Mouse (Mus musculus): ENCODE data around the gene Chd4.
A peak's percentile ranks its signal among the peaks of the same experiment; 100 is the strongest.
"Not testable (repeated sequence)": the region's sequence is repeated elsewhere in the genome, so short reads cannot be mapped to it uniquely, and the experiment has no call there.

The Chd4 gene

DNA sequence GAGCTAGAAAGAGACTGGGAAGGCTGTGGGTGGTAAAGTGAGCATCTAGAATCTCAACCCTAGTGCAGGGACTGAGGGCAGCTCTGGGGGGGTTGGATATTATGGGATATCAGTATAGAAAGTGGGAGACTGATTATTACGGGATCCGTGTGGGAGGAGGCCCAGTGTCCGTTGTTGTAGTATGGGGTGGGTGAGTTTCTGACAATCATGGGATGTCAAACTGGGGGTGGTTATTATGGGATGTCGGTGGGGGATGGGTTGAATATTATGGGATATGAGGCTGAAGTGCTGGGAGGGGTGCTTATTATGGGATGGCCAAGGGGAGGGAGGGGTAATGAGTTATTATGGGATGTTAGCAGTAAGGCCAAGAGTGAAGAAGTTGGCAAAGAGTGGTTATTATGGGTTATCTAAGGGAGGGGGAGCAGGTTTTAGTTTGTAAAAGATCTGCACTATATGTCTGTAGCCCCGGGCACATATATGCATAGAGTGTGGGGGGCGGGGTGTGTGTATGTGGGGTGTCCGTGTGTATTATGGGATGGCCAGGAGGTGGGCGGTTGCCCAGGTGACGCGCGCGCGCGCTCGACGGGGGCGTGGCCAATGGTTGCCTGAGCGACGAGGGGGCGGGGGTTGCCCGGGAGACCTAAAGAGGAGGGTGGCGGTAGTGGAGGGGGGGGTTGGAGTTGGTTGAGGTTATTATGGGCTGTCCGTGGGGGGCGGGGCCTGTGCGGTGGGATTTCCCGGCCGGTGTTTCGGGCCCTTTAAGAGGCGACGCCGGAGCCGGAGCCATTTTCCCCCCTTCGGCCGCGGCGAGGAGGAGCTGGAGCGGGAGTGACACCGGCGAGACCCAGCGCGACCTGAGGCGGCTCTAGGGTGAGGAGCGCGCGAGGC, at the start of gene Chd4:
TSS of gene Chd4 (plus strand) at position 591 of the 888 bp plus-strand sequence.
- DNase-seq, result peak; percentile 97

DNA sequence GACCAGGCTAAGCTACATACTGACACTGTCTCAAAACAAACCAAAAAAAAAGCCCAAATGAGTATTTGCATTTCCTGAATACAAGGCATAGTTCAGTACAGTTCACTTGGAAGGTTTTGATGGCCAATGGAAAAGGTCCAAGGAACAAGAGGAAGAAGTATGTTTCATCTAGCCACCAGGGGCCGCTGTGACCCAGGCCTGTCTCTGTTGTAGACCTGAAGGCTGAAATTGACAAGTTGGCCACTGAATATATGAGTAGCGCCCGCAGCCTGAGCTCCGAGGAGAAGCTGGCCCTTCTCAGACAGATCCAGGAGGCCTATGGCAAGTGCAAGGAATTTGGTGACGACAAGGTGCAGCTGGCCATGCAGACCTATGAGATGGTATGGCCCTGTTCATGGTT, 49.1 kb upstream of the Chd4 start:
- peak; percentile 91 for DNase-seq

DNA sequence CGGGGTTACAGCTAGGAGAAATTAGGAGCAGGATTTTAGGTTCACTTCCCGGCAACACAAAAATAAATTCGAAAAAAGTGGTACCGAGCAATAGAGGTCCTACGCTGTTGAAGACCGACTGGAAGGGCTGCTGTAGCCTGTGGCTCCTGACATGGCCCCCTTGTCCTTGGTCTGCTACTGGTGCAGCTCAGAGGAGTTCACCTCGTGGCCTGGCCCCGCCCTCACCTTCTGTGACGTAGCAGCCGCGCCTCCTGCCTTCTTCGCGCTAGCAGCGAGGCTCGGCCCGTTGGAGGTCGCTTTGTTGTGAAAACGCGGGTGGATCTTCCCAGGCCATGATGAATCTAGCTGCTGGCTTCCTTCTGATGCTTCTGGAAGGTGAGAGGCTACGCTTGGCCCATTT, 46.1 kb upstream of the Chd4 start, which contains the start of gene Acrbp:
TSS of gene Acrbp (plus strand) at position 12 of the 400 bp plus-strand sequence.
- no peak for DNase-seq

DNA sequence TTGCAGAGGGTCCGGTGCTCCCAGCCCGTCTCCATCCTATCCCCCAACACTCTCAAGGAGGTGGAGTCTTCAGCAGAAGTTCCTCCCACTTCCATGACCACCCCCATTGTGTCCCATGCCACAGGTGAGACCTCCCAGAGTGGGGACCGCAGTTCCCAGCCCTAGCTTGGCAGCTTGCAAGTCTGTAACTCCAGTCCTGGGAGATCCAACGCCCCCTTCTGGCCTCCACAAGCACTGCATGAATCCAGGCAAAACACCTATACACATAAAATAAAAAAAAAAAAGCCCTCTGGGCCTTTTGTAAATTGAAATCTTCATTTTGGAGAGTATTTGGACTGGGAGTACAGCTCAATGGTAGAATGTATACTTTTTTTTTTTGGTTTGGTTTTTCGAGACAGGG, 44.5 kb upstream of the Chd4 start:
- peak; percentile 44 for DNase-seq

DNA sequence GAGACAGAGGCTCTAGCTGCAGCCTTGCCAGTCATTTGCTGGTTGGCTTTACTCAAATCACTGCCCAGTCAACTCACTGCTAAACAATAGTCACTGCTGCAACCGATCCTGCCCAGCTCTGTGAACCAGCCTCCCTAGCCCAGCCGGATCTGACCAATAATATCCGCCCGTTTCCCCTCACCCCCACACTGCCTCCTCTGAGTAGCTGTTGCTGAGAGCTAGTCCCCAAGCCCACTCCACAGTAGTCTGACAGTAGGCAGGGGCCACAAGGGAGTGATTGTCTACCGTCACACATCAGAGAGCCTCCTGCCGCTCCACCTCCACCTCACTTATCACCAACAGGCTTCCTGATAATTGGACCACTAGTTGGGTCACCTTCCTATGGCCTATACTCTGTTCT, 34.3 kb upstream of the Chd4 start:
- DNase-seq, result no peak

DNA sequence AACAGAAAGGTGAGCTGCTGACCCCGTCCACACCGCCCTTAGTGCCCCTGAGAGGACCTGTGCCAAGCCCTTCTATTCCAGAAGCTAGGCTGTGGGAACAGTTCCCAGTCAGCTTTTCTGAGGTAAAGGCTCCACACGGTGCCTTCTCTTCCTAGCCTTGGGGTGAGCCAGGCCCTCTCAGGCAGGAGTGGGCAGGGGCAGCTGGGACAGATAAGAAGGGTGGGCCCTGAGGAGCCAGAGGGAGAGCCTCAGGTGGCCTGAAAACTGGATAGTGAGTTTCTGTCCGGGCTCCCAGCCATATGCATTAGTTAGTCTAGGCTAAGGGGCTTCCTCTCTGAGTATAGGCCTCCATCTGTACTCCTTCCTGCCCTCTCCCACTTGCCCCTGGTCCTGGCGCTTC, 33.3 kb upstream of the Chd4 start:
- no peak for DNase-seq

DNA sequence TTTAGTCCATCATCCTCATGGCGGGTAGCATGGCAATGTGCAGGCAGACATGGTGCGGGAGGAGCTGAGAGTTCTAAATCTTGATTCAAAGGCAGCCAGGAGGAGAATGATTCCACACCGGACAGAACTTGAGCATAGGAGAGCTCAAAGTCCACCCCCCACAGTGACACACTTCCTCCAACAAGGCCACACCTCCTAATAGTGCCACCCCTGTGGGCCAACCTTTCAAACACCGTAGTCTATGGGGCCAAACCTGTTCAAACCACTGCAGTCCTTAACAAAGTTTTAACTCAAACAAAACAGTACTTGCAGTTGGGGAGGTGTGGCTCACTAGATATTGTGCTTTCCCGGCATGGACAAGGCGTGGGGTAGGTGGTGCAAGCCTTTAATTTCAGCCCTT, 31.9 kb upstream of the Chd4 start:
- DNase-seq, result no peak

DNA sequence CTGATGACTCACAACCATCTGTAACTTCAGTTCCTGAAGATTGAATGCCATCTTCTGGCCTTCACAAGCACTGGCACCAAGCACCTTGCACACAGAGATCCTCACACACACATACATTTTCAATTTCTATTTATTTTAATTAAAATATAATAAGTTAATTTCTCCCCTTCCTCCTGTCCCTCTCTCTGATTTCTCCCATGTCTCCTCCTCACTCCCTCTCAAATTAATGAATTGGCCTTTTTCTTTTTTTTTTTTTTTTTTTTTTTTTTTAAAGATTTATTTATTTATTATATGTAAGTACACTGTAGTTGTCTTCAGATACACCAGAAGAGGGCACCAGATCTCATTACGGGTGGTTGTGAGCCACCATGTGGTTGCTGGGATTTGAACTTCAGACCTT, 30.6 kb upstream of the Chd4 start:
- DNase-seq, result not testable (repeated sequence)

DNA sequence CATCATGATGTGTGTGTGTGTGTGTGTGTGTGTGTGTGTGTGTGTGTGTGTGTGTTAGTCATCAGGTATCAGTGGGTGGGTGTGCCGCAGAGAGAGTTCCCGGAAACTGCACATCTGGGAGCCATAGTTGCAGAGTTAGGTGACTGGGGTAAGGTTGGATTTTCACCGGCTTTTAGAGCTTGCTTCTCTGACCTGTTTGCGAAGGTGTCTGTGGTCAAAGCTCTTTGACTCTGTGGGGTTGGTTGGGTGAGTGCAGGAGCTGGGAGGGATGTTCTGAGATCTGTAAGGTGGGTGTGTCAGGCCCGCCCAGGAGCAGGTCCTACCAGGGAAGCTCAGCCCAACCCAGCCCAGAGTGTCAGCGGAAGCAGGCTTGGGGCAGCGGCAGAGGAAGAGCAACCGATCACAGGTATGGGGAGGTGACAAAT, 28.2 kb upstream of the Chd4 start, which contains the start of gene Lpar5:
TSS of gene Lpar5 (plus strand) at position 350 of the 425 bp plus-strand sequence.
- DNase-seq, result no peak

DNA sequence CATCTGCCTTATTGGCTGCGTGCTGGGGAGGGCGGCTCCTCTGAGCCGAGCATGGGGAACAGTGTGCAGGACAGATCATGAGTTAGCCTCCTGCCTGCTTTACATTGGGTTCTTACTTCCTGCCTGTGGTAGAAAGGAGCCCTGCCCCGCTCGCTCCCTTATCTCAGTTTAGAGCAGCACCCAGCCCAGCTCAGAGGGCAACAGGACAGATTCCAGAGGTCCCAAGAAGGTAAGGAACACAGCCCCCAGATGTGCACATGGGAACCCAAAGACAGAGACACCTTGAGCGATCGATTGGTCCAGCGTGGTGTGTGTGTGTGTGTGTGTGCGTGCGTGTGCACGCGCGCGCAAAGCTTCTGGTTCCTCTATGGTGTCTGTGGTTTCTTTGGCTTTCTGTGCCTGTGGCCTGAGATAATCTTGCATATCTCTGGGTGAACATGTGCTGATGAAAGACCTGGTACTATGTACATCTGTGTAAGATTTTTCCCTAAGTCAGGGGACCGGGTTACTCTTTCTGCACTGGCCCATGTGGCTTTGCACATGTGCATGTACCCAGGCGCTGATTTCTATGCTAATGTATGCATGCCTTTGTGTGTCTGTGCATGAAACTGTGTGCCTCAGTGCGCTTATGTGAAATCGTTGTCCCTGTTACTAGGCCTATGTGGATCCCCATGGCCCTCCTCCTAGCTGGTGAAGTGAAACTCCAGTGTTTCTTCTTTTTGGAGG, 24.4 kb upstream of the Chd4 start:
- DNase-seq, result no peak

DNA sequence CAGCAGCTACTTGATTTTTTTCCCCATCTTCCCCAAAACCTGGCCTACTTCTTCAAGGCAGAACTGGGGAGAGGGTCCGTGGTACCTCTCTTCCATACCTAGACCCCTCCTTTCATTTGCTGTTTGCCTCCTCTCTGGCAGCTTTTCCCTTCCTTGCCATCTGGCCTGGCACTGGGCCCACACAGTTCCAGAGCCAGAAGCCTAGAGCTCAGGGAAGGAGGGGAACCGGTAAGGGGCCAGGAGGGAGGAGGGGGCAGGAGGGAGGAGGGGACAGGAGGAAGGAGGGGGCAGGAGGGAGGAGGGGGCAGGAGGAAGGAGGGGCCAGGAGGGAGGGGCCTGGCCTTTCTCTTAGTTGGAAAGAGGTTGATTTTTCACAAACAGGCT, 23.9 kb upstream of the Chd4 start:
- DNase-seq, result peak; percentile 43

DNA sequence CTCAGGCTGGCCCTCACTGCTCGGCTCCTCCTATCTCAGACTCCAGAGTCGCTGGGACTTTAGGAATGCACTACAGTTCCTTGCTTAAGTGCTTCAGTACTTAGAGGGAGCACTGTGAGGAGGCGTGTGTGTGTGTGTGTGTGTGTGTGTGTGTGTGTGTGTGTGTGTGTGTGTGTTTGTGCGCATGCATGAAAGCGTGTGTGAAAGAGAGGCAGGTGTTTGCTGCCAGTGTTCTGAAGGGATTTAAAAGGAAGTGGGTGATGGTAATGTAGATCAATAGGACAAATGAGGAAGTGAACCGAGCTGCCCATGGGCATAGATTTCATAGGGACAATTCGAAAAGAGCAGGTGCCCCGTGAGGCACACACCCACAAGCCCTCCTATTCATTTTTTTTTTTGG, 22.0 kb upstream of the Chd4 start:
- no peak for DNase-seq

DNA sequence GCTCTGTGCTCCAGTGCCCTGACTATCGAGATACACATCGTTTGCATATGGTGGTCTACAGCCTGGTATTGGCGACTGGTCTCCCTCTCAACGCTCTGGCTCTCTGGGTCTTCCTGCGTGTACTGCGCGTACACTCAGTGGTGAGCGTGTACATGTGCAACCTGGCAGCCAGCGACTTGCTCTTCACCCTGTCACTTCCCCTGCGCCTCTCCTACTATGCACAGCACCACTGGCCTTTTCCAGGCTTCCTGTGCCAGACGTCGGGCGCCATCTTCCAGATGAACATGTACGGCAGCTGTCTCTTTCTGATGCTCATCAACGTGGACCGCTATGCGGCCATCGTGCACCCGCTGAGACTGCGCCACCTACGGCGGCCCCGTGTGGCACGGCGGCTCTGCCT, 14.4 kb upstream of the Chd4 start:
- DNase-seq, result no peak

DNA sequence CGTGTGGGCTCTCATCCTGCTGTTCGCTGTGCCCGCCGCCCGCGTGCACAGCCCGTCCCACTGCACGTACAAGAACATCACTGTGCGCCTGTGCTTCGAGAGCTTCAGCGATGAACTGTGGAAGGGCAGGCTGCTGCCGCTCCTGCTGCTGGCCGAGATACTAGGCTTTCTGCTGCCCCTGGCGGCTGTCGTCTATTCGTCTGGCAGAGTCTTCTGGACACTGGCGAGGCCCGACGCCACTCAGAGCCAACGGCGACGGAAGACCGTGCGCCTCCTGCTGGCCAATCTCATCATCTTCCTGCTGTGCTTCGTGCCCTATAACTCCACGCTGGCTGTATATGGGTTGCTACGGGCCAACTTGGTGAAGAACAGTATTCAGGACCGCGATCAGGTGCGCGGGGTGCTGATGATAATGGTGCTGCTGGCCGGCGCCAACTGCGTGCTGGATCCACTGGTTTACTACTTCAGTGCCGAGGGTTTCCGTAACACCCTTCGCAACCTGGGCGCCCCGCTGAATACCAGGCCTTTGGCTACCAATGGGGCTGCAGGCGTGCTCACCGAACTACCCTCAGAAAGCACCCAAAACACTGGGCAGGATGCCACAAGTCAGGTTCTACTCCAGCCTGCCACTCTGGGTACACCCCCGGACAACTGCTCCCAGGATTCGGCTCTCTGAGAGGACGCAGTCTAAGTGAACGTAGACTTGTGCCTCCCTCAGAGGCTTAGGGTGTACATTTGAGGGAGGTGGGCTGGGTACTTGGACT, 13.8 kb upstream of the Chd4 start:
- peak; percentile 97 for DNase-seq

DNA sequence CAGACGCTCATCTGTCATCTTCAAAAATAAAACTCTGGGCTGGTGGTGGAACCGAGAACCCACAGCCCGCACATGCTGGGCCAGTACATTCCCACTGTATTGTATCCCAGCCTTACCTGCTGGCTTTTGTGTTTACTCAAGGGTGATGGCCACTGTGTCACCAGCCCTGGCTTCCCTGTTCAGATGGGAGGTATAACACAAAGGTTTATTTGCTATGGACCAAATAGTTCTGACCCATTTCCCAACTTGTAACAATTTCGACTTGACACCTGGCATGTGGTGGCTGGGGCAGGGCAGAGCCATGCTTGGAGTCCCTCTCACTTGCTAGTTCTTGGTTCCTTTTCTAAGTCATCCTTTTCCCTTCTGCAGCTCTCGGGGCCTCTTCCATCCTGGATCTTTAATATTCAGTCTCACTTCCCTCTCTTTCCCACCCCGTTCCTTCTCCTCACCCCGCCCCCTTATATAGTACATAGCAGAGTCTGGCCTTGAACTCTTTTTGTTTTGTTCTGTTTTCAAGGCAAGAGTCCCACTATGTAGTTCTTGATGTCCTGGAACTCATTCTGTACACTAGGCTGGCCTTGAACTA, 12.9 kb upstream of the Chd4 start:
- no peak for DNase-seq

DNA sequence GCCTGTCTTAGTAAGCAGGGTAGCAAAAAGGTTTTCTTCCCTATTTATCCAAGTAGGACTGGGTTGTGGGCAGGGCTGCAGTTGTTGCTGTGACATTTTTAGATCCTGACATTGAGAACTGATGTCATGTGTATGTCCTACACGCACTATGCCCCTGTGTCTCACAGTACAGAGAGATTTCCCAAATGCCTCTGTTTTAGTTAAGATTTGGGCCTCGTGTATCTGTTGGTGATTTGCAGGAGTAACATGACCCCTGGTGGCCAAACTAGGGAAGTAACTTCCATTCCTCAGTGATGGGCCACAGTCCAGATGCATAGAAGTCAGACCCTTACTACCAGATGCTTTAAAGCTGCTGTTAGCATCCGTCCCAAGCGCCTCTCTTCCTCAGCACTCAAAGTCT, 11.4 kb upstream of the Chd4 start:
- peak; percentile 81 for DNase-seq

DNA sequence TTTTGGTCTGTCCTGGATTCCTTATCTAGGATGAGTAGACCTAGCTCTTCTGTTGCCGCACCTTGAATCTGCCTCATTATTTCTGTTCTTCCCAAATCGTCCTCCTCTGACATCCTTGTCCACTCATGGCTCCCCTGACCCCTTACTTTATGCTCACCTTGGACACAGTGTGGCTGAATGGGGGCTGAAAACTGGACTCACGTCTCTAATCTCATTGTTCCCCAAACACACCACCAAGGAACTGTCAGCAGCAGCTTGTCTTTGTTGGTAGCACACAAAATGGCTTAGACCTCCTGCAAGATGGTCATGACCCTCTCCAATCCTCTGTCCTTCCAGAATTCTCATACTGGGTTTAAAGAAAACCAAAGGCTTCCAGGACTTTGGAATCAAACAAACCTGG, 7.8 kb upstream of the Chd4 start:
- DNase-seq, result no peak

DNA sequence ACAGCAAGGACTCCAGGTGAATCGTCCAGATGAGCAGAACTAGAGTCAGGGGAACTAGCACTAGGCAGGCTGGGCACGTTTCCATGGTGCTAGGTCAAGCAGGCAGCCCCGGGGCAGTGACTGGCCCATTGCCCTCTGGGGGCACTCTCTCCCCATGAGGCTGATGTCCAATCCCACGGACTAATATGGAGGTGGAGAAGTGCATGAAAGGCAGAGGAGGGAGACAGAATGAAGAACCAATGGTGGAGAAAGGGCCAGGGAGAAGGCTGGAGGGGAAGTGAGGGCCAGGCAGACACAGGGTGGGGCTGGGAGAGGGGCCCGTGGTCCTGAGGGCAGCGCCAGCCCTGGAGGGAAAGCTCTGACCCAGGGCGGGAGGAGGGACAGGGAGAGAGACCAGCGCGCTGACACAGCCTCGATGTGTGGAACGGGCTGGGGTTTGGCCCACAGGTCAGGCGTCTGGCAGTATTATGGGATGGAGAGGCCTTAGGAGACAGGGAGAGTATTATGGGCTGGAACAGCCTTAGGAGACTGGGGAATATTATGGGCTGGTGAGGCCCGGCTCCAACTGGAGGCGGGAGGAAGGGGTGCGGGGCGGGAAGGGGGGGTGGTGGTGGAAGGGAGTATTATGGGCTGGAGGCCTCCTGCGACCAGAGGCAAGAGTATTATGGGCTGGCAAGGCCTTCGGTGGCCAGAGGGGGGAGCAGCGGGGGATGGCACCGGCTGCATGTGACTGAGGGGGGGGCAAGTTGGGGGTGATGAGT, 7.0 kb upstream of the Chd4 start:
- DNase-seq, result peak; percentile 91

DNA sequence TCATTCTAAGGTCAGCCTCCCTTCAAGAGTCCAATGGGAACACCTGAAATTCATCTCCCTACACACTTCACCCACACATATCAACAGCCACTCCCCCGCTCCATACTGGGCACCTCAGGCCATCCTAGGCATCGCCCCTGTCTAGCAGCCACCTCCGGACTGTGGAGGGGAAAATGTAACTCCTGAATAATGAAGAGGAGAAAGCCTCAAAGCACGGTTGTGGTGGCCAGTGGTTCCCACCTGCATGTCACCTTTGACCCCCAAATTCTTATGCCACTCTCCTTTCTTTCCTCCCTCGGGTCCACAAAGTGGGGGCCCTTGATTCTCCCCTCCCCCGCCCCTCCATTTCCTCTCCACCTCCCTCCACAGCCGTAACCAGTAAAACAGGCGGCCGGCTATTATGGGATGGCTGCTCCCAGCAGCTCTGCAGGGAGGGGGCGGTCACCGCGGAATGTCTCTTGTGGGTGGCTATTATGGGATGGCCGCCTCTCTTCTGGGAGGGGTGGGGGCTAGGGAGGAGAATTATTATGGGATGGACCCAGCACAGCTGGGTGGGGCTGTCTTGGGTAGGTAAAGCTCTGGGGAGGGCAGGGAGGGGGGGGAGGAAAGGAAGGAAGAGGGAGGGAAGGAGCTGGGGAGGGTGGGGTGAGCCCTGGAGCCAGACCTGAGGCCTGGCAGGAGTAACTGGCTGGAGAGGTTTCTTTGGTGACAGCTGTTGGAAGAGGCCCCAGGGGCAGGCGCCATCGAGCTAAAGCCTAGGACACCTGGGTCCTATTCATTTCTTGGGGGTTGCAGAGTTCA, 6.1 kb upstream of the Chd4 start:
- DNase-seq, result peak; percentile 94

DNA sequence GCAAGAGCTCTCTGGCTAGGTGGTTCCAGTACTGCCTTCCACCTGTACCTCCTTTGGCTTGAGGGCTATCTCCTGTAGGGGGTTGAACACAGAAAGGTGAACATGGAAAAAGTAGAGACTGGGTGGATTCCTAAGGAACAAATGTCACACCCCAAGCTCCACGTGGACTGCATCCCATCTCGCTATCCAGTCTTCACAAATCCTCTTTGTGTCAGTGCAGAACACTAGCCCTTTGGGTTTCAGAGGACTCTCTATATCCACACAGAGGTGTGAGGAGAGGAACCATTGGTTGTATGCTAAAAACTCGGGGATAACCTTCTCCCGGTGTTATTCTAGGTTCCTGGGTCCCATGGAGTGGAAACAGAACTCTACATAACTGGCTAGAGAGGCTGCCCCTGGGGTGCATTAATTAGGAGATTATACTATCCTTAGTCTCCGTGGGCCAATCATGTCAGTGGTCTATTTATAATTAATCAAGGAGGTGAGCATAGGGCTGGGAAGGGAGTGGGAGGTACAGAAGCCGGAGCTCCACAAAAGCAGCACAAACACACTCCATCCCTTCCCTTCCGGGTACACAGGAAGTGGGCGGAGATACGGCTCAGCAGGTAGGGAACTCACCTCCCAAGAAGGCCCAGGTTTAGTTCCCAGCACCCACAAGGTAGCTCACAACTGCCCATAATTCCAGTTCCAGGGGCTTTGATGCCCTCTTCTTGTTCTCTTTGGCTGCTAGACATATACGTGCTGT, 5.3 kb upstream of the Chd4 start:
- no peak for DNase-seq

DNA sequence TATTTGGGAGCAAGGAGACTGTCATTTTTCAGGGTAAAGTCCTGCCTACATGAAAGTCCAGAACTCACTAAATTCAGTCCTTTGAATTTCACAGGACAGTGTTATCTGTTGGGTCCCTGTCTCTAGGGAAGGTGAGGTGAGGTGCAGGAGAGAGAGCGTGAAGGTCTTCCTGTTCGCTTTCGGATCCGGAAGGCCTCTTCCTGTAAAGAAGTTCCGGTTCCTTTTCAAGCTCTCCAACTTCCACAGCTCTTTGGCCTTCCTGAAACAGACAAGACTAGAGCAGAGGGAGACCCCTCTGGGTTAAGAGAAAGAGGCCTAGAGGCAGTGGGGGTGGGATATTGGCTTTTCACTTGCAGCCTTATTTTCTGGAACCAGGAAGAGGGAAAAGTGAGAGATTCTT, 3.4 kb upstream of the Chd4 start:
- DNase-seq, result no peak
